Mouse (Mus musculus): Measurements from ENCODE around the gene Chd4.
"Not testable (repeated sequence)": the region's sequence is repeated elsewhere in the genome, so short reads cannot be mapped to it uniquely, and the experiment has no call there.

The Chd4 gene

DNA sequence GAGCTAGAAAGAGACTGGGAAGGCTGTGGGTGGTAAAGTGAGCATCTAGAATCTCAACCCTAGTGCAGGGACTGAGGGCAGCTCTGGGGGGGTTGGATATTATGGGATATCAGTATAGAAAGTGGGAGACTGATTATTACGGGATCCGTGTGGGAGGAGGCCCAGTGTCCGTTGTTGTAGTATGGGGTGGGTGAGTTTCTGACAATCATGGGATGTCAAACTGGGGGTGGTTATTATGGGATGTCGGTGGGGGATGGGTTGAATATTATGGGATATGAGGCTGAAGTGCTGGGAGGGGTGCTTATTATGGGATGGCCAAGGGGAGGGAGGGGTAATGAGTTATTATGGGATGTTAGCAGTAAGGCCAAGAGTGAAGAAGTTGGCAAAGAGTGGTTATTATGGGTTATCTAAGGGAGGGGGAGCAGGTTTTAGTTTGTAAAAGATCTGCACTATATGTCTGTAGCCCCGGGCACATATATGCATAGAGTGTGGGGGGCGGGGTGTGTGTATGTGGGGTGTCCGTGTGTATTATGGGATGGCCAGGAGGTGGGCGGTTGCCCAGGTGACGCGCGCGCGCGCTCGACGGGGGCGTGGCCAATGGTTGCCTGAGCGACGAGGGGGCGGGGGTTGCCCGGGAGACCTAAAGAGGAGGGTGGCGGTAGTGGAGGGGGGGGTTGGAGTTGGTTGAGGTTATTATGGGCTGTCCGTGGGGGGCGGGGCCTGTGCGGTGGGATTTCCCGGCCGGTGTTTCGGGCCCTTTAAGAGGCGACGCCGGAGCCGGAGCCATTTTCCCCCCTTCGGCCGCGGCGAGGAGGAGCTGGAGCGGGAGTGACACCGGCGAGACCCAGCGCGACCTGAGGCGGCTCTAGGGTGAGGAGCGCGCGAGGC lies at the start of gene Chd4:
TSS of gene Chd4 (plus strand) at position 591 of the 888 bp plus-strand sequence.
- peak; percentile 95 to 96 for DNase-seq (ENCODE audit: low spot score in 2 of 2)

DNA sequence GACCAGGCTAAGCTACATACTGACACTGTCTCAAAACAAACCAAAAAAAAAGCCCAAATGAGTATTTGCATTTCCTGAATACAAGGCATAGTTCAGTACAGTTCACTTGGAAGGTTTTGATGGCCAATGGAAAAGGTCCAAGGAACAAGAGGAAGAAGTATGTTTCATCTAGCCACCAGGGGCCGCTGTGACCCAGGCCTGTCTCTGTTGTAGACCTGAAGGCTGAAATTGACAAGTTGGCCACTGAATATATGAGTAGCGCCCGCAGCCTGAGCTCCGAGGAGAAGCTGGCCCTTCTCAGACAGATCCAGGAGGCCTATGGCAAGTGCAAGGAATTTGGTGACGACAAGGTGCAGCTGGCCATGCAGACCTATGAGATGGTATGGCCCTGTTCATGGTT lies 49.1 kb upstream of the Chd4 start:
- DNase-seq (ENCODE audit: low spot score in 2 of 2): peak in 1 of 2 experiments; percentile 51

- no peak for DNase-seq (ENCODE audit: low spot score in 2 of 2)
Measured at GRCm38 (mm10) chr6:125049678-125050077, 46.1 kb upstream of the Chd4 start, which contains the start of gene Acrbp. Gene Acrbp (plus strand): TSS chr6:125049689.

GRCm38 (mm10) chr6:125051237-125051636 lies 44.5 kb upstream of the Chd4 start:
- DNase-seq (ENCODE audit: low spot score in 2 of 2): no peak

DNA sequence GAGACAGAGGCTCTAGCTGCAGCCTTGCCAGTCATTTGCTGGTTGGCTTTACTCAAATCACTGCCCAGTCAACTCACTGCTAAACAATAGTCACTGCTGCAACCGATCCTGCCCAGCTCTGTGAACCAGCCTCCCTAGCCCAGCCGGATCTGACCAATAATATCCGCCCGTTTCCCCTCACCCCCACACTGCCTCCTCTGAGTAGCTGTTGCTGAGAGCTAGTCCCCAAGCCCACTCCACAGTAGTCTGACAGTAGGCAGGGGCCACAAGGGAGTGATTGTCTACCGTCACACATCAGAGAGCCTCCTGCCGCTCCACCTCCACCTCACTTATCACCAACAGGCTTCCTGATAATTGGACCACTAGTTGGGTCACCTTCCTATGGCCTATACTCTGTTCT lies 34.3 kb upstream of the Chd4 start:
- no peak for DNase-seq (ENCODE audit: low spot score in 2 of 2)

DNA sequence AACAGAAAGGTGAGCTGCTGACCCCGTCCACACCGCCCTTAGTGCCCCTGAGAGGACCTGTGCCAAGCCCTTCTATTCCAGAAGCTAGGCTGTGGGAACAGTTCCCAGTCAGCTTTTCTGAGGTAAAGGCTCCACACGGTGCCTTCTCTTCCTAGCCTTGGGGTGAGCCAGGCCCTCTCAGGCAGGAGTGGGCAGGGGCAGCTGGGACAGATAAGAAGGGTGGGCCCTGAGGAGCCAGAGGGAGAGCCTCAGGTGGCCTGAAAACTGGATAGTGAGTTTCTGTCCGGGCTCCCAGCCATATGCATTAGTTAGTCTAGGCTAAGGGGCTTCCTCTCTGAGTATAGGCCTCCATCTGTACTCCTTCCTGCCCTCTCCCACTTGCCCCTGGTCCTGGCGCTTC lies 33.3 kb upstream of the Chd4 start:
- no peak for DNase-seq (ENCODE audit: low spot score in 2 of 2)

DNA sequence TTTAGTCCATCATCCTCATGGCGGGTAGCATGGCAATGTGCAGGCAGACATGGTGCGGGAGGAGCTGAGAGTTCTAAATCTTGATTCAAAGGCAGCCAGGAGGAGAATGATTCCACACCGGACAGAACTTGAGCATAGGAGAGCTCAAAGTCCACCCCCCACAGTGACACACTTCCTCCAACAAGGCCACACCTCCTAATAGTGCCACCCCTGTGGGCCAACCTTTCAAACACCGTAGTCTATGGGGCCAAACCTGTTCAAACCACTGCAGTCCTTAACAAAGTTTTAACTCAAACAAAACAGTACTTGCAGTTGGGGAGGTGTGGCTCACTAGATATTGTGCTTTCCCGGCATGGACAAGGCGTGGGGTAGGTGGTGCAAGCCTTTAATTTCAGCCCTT lies 31.9 kb upstream of the Chd4 start:
- DNase-seq (ENCODE audit: low spot score in 2 of 2): no peak

DNA sequence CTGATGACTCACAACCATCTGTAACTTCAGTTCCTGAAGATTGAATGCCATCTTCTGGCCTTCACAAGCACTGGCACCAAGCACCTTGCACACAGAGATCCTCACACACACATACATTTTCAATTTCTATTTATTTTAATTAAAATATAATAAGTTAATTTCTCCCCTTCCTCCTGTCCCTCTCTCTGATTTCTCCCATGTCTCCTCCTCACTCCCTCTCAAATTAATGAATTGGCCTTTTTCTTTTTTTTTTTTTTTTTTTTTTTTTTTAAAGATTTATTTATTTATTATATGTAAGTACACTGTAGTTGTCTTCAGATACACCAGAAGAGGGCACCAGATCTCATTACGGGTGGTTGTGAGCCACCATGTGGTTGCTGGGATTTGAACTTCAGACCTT lies 30.6 kb upstream of the Chd4 start:
- not testable (repeated sequence) for DNase-seq (ENCODE audit: low spot score in 2 of 2)

- no peak for DNase-seq (ENCODE audit: low spot score in 2 of 2)
Measured at GRCm38 (mm10) chr6:125067571-125067995, 28.2 kb upstream of the Chd4 start, which contains the start of gene Lpar5. Gene Lpar5 (plus strand): TSS chr6:125067920.

DNA sequence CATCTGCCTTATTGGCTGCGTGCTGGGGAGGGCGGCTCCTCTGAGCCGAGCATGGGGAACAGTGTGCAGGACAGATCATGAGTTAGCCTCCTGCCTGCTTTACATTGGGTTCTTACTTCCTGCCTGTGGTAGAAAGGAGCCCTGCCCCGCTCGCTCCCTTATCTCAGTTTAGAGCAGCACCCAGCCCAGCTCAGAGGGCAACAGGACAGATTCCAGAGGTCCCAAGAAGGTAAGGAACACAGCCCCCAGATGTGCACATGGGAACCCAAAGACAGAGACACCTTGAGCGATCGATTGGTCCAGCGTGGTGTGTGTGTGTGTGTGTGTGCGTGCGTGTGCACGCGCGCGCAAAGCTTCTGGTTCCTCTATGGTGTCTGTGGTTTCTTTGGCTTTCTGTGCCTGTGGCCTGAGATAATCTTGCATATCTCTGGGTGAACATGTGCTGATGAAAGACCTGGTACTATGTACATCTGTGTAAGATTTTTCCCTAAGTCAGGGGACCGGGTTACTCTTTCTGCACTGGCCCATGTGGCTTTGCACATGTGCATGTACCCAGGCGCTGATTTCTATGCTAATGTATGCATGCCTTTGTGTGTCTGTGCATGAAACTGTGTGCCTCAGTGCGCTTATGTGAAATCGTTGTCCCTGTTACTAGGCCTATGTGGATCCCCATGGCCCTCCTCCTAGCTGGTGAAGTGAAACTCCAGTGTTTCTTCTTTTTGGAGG lies 24.4 kb upstream of the Chd4 start:
- DNase-seq (ENCODE audit: low spot score in 2 of 2): no peak

- DNase-seq (ENCODE audit: low spot score in 2 of 2): no peak
Measured at GRCm38 (mm10) chr6:125071896-125072279, 23.9 kb upstream of the Chd4 start.

- no peak for DNase-seq (ENCODE audit: low spot score in 2 of 2)
Measured at GRCm38 (mm10) chr6:125073825-125074224, 22.0 kb upstream of the Chd4 start.

- DNase-seq (ENCODE audit: low spot score in 2 of 2): no peak
Measured at GRCm38 (mm10) chr6:125081394-125081793, 14.4 kb upstream of the Chd4 start.

GRCm38 (mm10) chr6:125081797-125082560 lies 13.8 kb upstream of the Chd4 start:
- DNase-seq (ENCODE audit: low spot score in 2 of 2): peak; percentile 75

DNA sequence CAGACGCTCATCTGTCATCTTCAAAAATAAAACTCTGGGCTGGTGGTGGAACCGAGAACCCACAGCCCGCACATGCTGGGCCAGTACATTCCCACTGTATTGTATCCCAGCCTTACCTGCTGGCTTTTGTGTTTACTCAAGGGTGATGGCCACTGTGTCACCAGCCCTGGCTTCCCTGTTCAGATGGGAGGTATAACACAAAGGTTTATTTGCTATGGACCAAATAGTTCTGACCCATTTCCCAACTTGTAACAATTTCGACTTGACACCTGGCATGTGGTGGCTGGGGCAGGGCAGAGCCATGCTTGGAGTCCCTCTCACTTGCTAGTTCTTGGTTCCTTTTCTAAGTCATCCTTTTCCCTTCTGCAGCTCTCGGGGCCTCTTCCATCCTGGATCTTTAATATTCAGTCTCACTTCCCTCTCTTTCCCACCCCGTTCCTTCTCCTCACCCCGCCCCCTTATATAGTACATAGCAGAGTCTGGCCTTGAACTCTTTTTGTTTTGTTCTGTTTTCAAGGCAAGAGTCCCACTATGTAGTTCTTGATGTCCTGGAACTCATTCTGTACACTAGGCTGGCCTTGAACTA lies 12.9 kb upstream of the Chd4 start:
- no peak for DNase-seq (ENCODE audit: low spot score in 2 of 2)

GRCm38 (mm10) chr6:125084424-125084823 lies 11.4 kb upstream of the Chd4 start:
- peak in 1 of 2 experiments; percentile 39 for DNase-seq (ENCODE audit: low spot score in 2 of 2)

DNA sequence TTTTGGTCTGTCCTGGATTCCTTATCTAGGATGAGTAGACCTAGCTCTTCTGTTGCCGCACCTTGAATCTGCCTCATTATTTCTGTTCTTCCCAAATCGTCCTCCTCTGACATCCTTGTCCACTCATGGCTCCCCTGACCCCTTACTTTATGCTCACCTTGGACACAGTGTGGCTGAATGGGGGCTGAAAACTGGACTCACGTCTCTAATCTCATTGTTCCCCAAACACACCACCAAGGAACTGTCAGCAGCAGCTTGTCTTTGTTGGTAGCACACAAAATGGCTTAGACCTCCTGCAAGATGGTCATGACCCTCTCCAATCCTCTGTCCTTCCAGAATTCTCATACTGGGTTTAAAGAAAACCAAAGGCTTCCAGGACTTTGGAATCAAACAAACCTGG lies 7.8 kb upstream of the Chd4 start:
- DNase-seq (ENCODE audit: low spot score in 2 of 2): no peak

DNA sequence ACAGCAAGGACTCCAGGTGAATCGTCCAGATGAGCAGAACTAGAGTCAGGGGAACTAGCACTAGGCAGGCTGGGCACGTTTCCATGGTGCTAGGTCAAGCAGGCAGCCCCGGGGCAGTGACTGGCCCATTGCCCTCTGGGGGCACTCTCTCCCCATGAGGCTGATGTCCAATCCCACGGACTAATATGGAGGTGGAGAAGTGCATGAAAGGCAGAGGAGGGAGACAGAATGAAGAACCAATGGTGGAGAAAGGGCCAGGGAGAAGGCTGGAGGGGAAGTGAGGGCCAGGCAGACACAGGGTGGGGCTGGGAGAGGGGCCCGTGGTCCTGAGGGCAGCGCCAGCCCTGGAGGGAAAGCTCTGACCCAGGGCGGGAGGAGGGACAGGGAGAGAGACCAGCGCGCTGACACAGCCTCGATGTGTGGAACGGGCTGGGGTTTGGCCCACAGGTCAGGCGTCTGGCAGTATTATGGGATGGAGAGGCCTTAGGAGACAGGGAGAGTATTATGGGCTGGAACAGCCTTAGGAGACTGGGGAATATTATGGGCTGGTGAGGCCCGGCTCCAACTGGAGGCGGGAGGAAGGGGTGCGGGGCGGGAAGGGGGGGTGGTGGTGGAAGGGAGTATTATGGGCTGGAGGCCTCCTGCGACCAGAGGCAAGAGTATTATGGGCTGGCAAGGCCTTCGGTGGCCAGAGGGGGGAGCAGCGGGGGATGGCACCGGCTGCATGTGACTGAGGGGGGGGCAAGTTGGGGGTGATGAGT lies 7.0 kb upstream of the Chd4 start:
- peak in 1 of 2 experiments; percentile 70 for DNase-seq (ENCODE audit: low spot score in 2 of 2)

GRCm38 (mm10) chr6:125089521-125090321 lies 6.1 kb upstream of the Chd4 start:
- peak; percentile 89 for DNase-seq (ENCODE audit: low spot score in 2 of 2)
